Mouse (Mus musculus) testis, adult 2 months (tissue): ENCODE measurements at regions not wholly inside any gene's neighbourhood (a gene's known extent, or its start where the extent isn't known, plus 50 kb on each side); places are given as distances from the start of the nearest gene placed in this dataset.

Source experiments
- H3K27ac ChIP-seq: fragments of 200-500 bp; 2 replicates; pipeline ENCODE4 v1.5.1; 2012; ENCODE audit warnings: low read depth, low read length; ENCODE audit not compliant: control insufficient read depth, insufficient read depth
- H3K27me3 ChIP-seq: fragments of 200-500 bp; 2 replicates; pipeline ENCODE4 v1.6.1; 2012; ENCODE audit warnings: mild to moderate bottlenecking, low read length, moderate library complexity; ENCODE audit not compliant: control insufficient read depth, insufficient read depth
- H3K36me3 ChIP-seq: fragments of 200-500 bp; 2 replicates; pipeline ENCODE4 v1.6.1; 2012; ENCODE audit warnings: mild to moderate bottlenecking, low read length; ENCODE audit not compliant: control insufficient read depth, insufficient read depth
- H3K4me1 ChIP-seq: fragments of 200-500 bp; 2 replicates; pipeline ENCODE4 v1.6.1; 2012; ENCODE audit warnings: low read length; ENCODE audit not compliant: control insufficient read depth, insufficient read depth
- H3K4me3 ChIP-seq: fragments of 200-500 bp; 2 replicates; pipeline ENCODE4 v1.5.1; 2012; ENCODE audit warnings: low read depth, mild to moderate bottlenecking, low read length, moderate library complexity, mixed read lengths; ENCODE audit not compliant: control insufficient read depth
- CTCF ChIP-seq: fragments of 200-500 bp; IDR thresholded peaks from 2 replicates; pipeline ENCODE4 v1.5.1; 2012; ENCODE audit warnings: low read depth, mild to moderate bottlenecking, inconsistent platforms, low read length, moderate library complexity; ENCODE audit not compliant: control insufficient read depth, insufficient read depth, insufficient replicate concordance
- POLR2A ChIP-seq: fragments of 200-500 bp; IDR thresholded peaks from 2 replicates; pipeline ENCODE4 v1.6.1; 2012; ENCODE audit warnings: low read depth, mild to moderate bottlenecking, inconsistent platforms, low read length, moderate library complexity; ENCODE audit not compliant: control insufficient read depth

DNA sequence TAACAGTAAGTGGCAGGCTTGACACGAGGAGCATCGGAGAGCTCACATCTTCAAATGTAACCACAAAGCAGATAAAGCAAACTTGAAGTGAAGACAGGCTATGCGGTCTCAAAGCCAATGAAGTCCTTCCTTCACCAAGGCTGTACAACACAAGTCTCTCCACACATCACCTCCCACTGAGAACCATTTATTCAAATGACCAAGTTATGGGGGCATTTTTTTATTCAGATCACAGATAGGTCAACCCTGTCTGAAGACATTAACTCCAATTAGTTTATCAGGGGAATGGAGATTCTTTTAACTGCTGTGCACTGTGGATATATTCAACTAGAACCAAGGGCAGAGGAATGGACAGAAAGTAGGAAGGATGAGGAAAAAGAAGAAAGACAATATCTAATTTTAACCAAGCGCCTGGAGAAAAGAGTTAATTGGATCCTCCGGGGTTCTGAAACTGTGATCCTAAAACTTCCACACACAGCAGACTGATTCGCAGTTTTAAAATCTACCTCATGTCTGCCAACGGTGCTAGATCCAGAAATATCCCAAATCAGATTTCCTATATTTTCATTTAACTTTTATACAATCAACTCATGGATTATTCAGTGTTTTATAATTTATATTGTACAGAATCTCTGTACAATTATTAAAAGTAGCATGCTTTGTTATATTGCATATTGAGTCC is 444.8 kb downstream of the Basp1 start:
- Histone ChIP-seq H3K36me3 (no peaks in the 10 kb centered on the region), H3K4me3 (no peak overlapping the region), H3K4me1 (no peaks in the 10 kb centered on the region), H3K27me3 (no peaks in the 10 kb centered on the region), H3K27ac (no peak overlapping the region)
- TF ChIP-seq CTCF: no peak
- TF ChIP-seq POLR2A: no peak

DNA sequence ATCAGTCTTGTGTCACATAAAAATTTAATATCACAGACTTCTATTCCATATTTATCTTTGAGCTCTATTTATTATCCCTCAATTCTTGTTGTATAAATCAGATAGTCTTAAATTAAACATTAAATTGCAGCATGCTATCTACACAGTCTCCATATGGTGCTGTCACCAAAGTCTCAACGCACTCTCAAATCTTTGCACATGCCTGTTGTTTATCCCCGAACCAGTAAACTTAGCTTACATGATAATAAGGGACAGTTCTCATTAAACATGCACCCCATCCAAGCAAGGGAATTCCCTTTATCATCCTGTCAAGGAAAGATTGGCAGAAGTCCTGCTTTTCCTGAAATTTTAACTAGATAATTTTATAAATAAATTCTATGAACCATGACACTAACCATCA is 483.8 kb downstream of the Basp1 start:
- TF ChIP-seq CTCF: no peak
- TF ChIP-seq POLR2A: no peak
- Histone ChIP-seq H3K27me3 (no peaks in the 10 kb centered on the region), H3K4me3 (no peak overlapping the region), H3K27ac (no peak overlapping the region), H3K36me3 (no peaks in the 10 kb centered on the region), H3K4me1 (no peaks in the 10 kb centered on the region)

DNA sequence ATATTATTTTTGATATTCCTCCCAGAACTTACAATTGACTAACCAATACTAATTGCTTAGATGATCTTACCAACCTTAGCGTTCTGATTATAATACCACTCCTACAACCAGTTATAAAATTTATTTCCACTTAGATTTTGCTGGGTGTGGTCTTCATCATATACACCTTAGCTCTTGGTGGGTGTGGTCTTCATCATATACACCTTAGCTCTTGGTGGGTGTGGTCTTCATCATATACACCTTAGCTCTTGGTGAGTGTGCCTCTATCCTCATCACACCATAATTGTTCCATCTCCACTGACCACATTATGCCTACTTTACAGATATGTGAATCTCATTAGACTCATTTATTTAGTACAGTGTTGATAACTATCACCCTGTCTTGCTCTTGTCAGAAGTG is 501.7 kb downstream of the Basp1 start:
- H3K27me3 ChIP-seq: no peaks in the 10 kb centered on the region
- no peak overlapping the region for H3K4me3 ChIP-seq
- TF ChIP-seq POLR2A (no peak), CTCF (no peak)
- H3K27ac ChIP-seq: no peak overlapping the region
- no peaks in the 10 kb centered on the region for H3K36me3 ChIP-seq
- H3K4me1 ChIP-seq: no peaks in the 10 kb centered on the region

DNA sequence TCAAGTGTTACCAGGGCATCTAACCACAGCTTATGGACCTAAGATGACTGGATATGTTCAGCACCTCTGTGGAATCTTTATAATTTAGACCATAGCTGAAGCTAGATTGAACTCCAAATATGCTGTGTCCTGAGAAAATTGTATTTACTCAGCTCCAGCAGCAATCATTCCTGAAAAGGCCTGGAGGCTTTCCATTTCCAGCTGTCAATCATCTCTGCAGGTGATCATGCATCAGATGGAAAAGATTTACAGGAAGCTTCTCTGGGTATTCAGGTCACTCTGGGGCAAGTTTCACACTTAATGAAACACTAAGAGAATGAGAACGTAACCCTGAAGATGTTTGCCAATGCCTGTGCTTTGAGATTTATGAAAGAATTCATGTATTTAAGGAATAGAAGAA is 502.1 kb downstream of the Basp1 start:
- Histone ChIP-seq H3K4me3 (no peak overlapping the region), H3K36me3 (no peaks in the 10 kb centered on the region), H3K27me3 (no peaks in the 10 kb centered on the region), H3K27ac (no peak overlapping the region), H3K4me1 (no peaks in the 10 kb centered on the region)
- TF ChIP-seq POLR2A: no peak
- TF ChIP-seq CTCF: no peak

DNA sequence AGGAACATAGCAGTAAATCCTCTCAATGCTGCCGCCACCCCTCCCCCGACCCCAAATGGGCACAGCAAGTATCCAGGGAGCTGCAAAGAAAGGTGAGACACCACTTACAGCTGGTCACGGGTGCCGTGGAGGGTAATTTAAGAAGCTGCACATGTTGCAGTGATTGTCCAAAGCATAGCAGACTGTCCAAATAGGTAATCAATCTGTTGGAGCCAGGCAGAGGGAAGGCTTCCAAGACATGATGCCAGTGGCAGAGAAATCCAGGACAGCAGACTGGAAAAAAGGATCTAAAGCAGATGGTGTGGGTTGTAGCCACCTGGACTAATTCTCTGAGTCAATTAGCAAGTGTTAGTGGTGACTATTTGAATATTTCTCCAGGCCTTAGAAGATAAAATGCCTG is 506.6 kb downstream of the Basp1 start:
- no peak overlapping the region for H3K4me3 ChIP-seq
- no peaks in the 10 kb centered on the region for H3K4me1 ChIP-seq
- no peak overlapping the region for H3K27ac ChIP-seq
- no peaks in the 10 kb centered on the region for H3K27me3 ChIP-seq
- H3K36me3 ChIP-seq: no peaks in the 10 kb centered on the region
- TF ChIP-seq POLR2A (no peak), CTCF (no peak)

DNA sequence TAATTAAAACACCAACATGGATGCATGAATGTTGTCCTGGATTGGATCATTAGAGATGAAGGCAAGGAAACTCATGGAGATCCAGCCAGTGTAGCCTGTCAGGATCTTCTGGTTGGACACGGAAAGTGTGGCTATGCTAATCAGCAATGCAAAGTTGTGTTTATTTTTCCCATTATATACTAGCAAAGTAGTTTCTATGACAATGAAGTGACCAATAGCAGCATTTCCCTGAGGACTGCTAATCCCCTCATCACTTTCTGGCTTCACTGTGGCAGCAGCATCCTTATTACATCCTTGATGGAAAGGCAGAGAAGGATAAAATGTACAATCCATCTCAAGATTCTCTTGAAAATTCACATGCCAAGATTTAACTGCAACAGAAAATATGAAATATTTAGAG is 534.7 kb downstream of the Basp1 start:
- TF ChIP-seq CTCF (no peak), POLR2A (no peak)
- Histone ChIP-seq H3K27ac (no peak overlapping the region), H3K27me3 (no peaks in the 10 kb centered on the region), H3K4me1 (no peaks in the 10 kb centered on the region), H3K36me3 (no peaks in the 10 kb centered on the region), H3K4me3 (no peak overlapping the region)

DNA sequence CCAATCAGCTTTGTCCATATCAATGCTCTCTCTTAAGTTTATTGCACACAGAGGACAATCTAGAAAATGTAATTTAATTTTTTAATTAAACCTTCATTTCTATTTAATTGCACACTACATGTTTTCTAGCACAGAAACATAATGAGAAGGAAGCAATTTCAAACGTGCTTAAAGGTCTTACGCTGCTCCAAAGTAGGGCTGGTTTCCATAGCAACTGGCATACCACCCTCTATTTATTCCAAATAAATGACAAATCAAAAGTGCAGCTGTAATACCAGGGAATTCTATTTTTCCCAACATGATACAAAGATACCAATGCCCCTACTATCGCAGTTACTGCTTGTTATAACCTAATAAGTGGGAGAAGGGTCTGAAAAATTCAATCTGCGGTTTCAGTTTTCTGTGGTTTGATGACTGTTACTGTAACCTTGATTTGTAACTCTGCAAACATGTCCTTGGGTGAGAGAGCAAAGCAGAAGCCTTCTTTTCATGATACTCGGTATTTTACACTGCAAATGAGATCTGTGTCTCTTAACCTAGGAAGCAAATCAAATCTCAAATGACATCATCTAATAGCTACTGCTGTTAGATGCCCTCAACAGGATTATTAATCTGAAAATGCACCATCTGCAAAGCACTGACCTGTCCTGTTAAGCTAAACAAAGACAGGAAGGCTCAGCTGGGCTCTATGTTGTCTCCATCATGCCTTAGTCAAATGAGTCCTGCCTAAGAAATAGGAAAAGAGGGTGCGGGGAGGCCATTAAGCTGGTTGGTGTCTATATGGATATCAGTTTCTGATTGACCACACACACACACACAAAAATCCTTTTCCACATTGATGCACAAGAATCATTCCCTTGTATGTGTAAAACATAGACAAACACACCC is 535.6 kb downstream of the Basp1 start:
- H3K4me3 ChIP-seq: no peak overlapping the region
- H3K27me3 ChIP-seq: no peaks in the 10 kb centered on the region
- H3K4me1 ChIP-seq: no peaks in the 10 kb centered on the region
- no peak overlapping the region for H3K27ac ChIP-seq
- no peaks in the 10 kb centered on the region for H3K36me3 ChIP-seq
- TF ChIP-seq POLR2A (no peak), CTCF (no peak)
